Mouse (Mus musculus): ENCODE data around the gene Fbxo34.

Gene Fbxo34

GRCm38 (mm10) chr14:47472743-47473546 is 22.7 kb downstream of the Fbxo34 start:
- DNase-seq, result peak; percentile 73

GRCm38 (mm10) chr14:47473891-47474290 is 23.7 kb downstream of the Fbxo34 start:
- no peak for DNase-seq

- DNase-seq, result no peak
These were observed 24.5 kb downstream of the Fbxo34 start for GRCm38 (mm10) chr14:47474571-47475254.

GRCm38 (mm10) chr14:47476266-47476665 is 26.0 kb downstream of the Fbxo34 start:
- DNase-seq, result no peak

- no peak for DNase-seq
These were observed 27.5 kb downstream of the Fbxo34 start for GRCm38 (mm10) chr14:47477711-47478110.

- DNase-seq, result no peak
These were observed 32.0 kb downstream of the Fbxo34 start for GRCm38 (mm10) chr14:47482200-47482599.

GRCm38 (mm10) chr14:47483099-47483498 is 32.9 kb downstream of the Fbxo34 start:
- no peak for DNase-seq

- DNase-seq, result no peak
These were observed 38.5 kb downstream of the Fbxo34 start for GRCm38 (mm10) chr14:47488732-47489131.

- no peak for DNase-seq
These were observed 39.3 kb downstream of the Fbxo34 start for GRCm38 (mm10) chr14:47489310-47490097.

- no peak for DNase-seq
These were observed 40.5 kb downstream of the Fbxo34 start for GRCm38 (mm10) chr14:47490732-47491131.

GRCm38 (mm10) chr14:47493592-47494361 is 43.6 kb downstream of the Fbxo34 start:
- no peak for DNase-seq

- no peak for DNase-seq
These were observed 45.7 kb downstream of the Fbxo34 start for GRCm38 (mm10) chr14:47495951-47496350.

GRCm38 (mm10) chr14:47497166-47497565 is 46.9 kb downstream of the Fbxo34 start:
- DNase-seq, result no peak

- no peak for DNase-seq
These were observed 48.4 kb downstream of the Fbxo34 start for GRCm38 (mm10) chr14:47498632-47499031.

- no peak for DNase-seq
These were observed 53.8 kb downstream of the Fbxo34 start for GRCm38 (mm10) chr14:47504036-47504435.

GRCm38 (mm10) chr14:47506676-47507075 is 56.5 kb downstream of the Fbxo34 start:
- no peak for DNase-seq

GRCm38 (mm10) chr14:47508035-47508434 is 57.8 kb downstream of the Fbxo34 start:
- no peak for DNase-seq

- no peak for DNase-seq
These were observed 60.0 kb downstream of the Fbxo34 start for GRCm38 (mm10) chr14:47510244-47510643.

GRCm38 (mm10) chr14:47513606-47514005 is 63.4 kb downstream of the Fbxo34 start:
- DNase-seq, result no peak

- no peak for DNase-seq
These were observed 64.7 kb downstream of the Fbxo34 start for GRCm38 (mm10) chr14:47514816-47515453.

GRCm38 (mm10) chr14:47515636-47516035 is 65.4 kb downstream of the Fbxo34 start:
- DNase-seq, result no peak

- DNase-seq, result no peak
These were observed 66.5 kb downstream of the Fbxo34 start for GRCm38 (mm10) chr14:47516755-47517154.
